Mouse (Mus musculus): Measurements from ENCODE around the gene Cib4.

Cib4 gene

GRCm38 (mm10) chr5:30456056-30456455 is 89.6 kb downstream of the Cib4 start:
- ATAC-seq (ENCODE audit: insufficient number of reproducible peaks, low FRiP score, low TSS enrichment) = no peak

GRCm38 (mm10) chr5:30444327-30444895 is 101.2 kb downstream of the Cib4 start:
- no peak for ATAC-seq (ENCODE audit: insufficient number of reproducible peaks, low FRiP score, low TSS enrichment)

GRCm38 (mm10) chr5:30442196-30442595 is 103.4 kb downstream of the Cib4 start:
- ATAC-seq (ENCODE audit: insufficient number of reproducible peaks, low FRiP score, low TSS enrichment) = no peak

GRCm38 (mm10) chr5:30440308-30440906 is 105.2 kb downstream of the Cib4 start:
- no peak for ATAC-seq (ENCODE audit: insufficient number of reproducible peaks, low FRiP score, low TSS enrichment)

- no peak for ATAC-seq (ENCODE audit: insufficient number of reproducible peaks, low FRiP score, low TSS enrichment)
Observed at GRCm38 (mm10) chr5:30438931-30439330, 106.7 kb downstream of the Cib4 start.
